Mouse (Mus musculus) liver, embryonic 14.5 days (tissue): Measurements from ENCODE around the gene Cdkl4.

Experiments
- CTCF ChIP-seq: IDR thresholded peaks from 2 replicates; pipeline ENCODE4 v1.5.1; 2016; ENCODE audit warnings: antibody characterized with exemption, low read depth, control low read depth
- EP300 ChIP-seq: IDR thresholded peaks from 2 replicates; pipeline ENCODE4 v1.6.1; 2016; ENCODE audit warnings: antibody characterized with exemption, low read depth

- TF ChIP-seq CTCF = peak; percentile 88
- no peak for TF ChIP-seq EP300
Observed at GRCm38 (mm10) chr17:80560669-80561401, 16.8 kb downstream of the Cdkl4 start.
